Mouse (Mus musculus) lung, adult 2 months (tissue): ENCODE measurements around the gene Atp6v0d1.

Experiments used
- CTCF ChIP-seq: fragments of 200-500 bp; IDR thresholded peaks from 2 replicates; pipeline ENCODE4 v1.5.1; 2011; ENCODE audit warnings: mild to moderate bottlenecking, low read length, control low read depth; ENCODE audit not compliant: insufficient read depth
- POLR2A ChIP-seq: fragments of 200-500 bp; IDR thresholded peaks from 2 replicates; pipeline ENCODE4 v1.6.1; 2011; ENCODE audit warnings: low read depth, mild to moderate bottlenecking, control low read depth, low read length, borderline replicate concordance; ENCODE audit errors: extremely low read depth

DNA sequence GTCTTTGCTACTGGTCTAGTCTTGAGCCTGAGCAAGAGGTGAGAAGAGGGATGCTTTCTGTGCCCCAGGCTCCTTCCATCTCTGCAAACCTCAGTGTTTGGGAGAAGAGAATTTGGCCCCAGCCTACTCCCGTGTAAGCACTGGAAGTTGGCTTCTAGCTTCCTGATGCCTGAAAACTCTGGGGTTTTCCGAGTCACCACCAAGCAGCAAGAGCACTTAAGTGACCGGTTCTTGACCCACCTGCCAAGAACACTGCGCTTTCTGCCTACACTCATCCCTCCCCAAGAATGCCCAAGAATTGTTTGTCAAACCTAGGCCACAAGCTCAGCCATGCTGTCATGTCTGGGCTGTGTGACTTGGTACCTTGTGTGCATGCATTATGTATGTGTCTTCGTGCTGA, 45.3 kb downstream of the Atp6v0d1 start:
- no peak for TF ChIP-seq POLR2A
- TF ChIP-seq CTCF = no peak
